Comparison of ENCODE assay signal across 19 mouse cellular contexts in the genomic region with DNA sequence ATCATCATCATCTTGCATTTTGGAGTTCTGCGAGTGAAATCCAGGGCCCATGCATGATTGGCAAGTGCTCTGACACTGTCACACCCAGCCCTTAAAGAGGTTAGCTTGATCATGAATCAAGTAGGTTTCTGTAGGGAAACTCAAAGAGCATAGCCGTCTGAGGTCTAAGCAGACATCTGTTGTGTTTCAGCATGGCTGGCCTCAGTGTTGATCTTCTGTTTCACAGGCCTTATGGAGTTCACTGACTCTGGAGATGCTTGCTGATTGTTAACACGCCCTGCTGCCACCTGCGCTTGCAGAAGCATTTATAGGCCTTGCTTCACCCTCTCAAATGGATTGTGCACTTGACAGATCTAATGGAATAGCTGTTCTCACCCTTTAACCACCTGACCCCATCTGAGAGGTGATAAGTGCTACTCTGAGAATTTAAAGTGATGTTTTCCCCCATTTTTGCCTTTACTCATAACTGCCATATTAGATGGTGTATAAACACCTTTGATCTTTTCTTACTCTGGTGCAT.
"Had no signal": no experiment of that assay in that cellular context is flagged by ENCODE, and none has a peak within 500 bp of the region (broad histone marks: within the 10 kb centered on the region; RNA-seq: fewer than 3 reads in every experiment).

No protein-coding gene starts in this region.

- H3K9me3 ChIP-seq: limb, embryonic 12.5 days; limb, embryonic 15.5 days; midbrain, embryonic 13.5 days; neural tube, embryonic 13.5 days; stomach, embryonic 15.5 days had no signal

- H3K4me1 ChIP-seq: limb, embryonic 12.5 days; limb, embryonic 15.5 days; midbrain, embryonic 13.5 days; neural tube, embryonic 13.5 days; stomach, embryonic 15.5 days had no signal

- H3K27me3 ChIP-seq: limb, embryonic 12.5 days; limb, embryonic 15.5 days; midbrain, embryonic 13.5 days; neural tube, embryonic 13.5 days; stomach, embryonic 15.5 days had no signal

- H3K9ac ChIP-seq: limb, embryonic 12.5 days; limb, embryonic 15.5 days; liver, embryonic 14.5 days; liver, postnatal 0 days; lung, embryonic 14.5 days; midbrain, embryonic 13.5 days; neural tube, embryonic 13.5 days; stomach, embryonic 15.5 days had no signal

- ATAC-seq: liver, postnatal 0 days; lung, postnatal 0 days; midbrain, embryonic 13.5 days had no signal

- H3K27ac ChIP-seq: limb, embryonic 12.5 days; limb, embryonic 15.5 days; liver, embryonic 14.5 days; macrophage; midbrain, embryonic 13.5 days; neural tube, embryonic 13.5 days; stomach, embryonic 15.5 days had no signal

- H3K4me2 ChIP-seq: limb, embryonic 12.5 days; limb, embryonic 15.5 days; liver, embryonic 11.5 days; lung, embryonic 14.5 days; midbrain, embryonic 13.5 days; neural tube, embryonic 13.5 days; stomach, embryonic 15.5 days had no signal

- DNase-seq: kidney, adult 18-20 months; kidney, adult 9 months; kidney, postnatal 14 days; kidney, postnatal 4 days; liver, postnatal 0 days; lung, embryonic 14.5 days; right cerebral cortex, postnatal 25 days; spleen, adult 18-20 months; thymus, postnatal 25 days had no signal

- H3K4me3 ChIP-seq: limb, embryonic 12.5 days; limb, embryonic 15.5 days; midbrain, embryonic 13.5 days; myocyte; neural tube, embryonic 13.5 days; stomach, embryonic 15.5 days had no signal

- H3K36me3 ChIP-seq: limb, embryonic 12.5 days; limb, embryonic 15.5 days; midbrain, embryonic 13.5 days; neural tube, embryonic 13.5 days; stomach, embryonic 15.5 days had no signal
